Mouse (Mus musculus) midbrain, embryonic 14.5 days (tissue): ENCODE measurements at regions not wholly inside any gene's neighbourhood (a gene's known extent, or its start where the extent isn't known, plus 50 kb on each side); places are given as distances from the start of the nearest gene placed in this dataset.

Source experiments
- ATAC-seq: fragments of 200-750 bp; cut with Nextera tagmentation; 2 replicates; pipeline ENCODE4 v1.8.0; 2017; ENCODE audit warnings: moderate number of reproducible peaks, moderate library complexity; ENCODE audit not compliant: low FRiP score, low TSS enrichment
- DNase-seq: peaks from one replicate; pipeline ENCODE4 v3.0.0-alpha.2; 2015
- H3K27ac ChIP-seq: fragments of 300-500 bp; sonication (generic); replicated peaks from 2 replicates; pipeline ENCODE4 v1.5.1; 2014; ENCODE audit warnings: mild to moderate bottlenecking, low read depth, low read length, moderate library complexity
- H3K27me3 ChIP-seq: fragments of 300-500 bp; sonication (generic); 2 replicates; pipeline ENCODE4 v1.6.1; 2014; ENCODE audit warnings: low read length, control low read depth, mixed read lengths; ENCODE audit not compliant: control insufficient read depth, insufficient read depth
- H3K36me3 ChIP-seq: fragments of 300-500 bp; sonication (generic); 2 replicates; pipeline ENCODE4 v1.6.1; 2014; ENCODE audit warnings: low read length, control low read depth; ENCODE audit not compliant: control insufficient read depth, insufficient read depth
- H3K4me1 ChIP-seq: fragments of 300-500 bp; sonication (generic); 2 replicates; pipeline ENCODE4 v1.6.1; 2014; ENCODE audit warnings: mild to moderate bottlenecking, antibody characterized with exemption, low read length, control low read depth; ENCODE audit not compliant: control insufficient read depth, insufficient read depth
- H3K4me2 ChIP-seq: fragments of 300-500 bp; sonication (generic); 2 replicates; pipeline ENCODE4 v1.6.1; 2014; ENCODE audit warnings: mild to moderate bottlenecking, low read length, moderate library complexity
- H3K4me3 ChIP-seq: fragments of 300-500 bp; sonication (generic); replicated peaks from 2 replicates; pipeline ENCODE4 v1.5.1; 2014; ENCODE audit warnings: low read depth, low read length
- H3K9ac ChIP-seq: fragments of 300-500 bp; sonication (generic); replicated peaks from 2 replicates; pipeline ENCODE4 v1.6.1; 2014; ENCODE audit warnings: mild to moderate bottlenecking, low read length, moderate library complexity
- H3K9me3 ChIP-seq: fragments of 300-500 bp; sonication (generic); 2 replicates; pipeline ENCODE4 v1.6.1; 2016; ENCODE audit warnings: low read length, control low read depth, mixed read lengths; ENCODE audit not compliant: control insufficient read depth
- WGBS: fragments of 180-500 bp; shearing (Covaris S2); extraction: QIAGEN DNeasy Blood & Tissue Kit; methylation state at CpG from one replicate; pipeline ENCODE4 v1.1.7; 2014; 5-methylcytosine and 5-hydroxymethylcytosine counted together

GRCm38 (mm10) chr9:120702836-120703235, 131.6 kb downstream of the Rpl14 start:
- 84% methylated on average over 7 of the region's 7 CpGs for WGBS
- Histone ChIP-seq H3K9ac (no peak overlapping the region), H3K4me2 (no peak overlapping the region), H3K9me3 (no peaks in the 10 kb centered on the region), H3K36me3 (no peaks in the 10 kb centered on the region), H3K4me1 (0 out of 2 replicates have a peak, but pooled peaks cover 1% of the 10 kb centered on the region), H3K27me3 (no peaks in the 10 kb centered on the region), H3K4me3 (no peak overlapping the region), H3K27ac (peak overlapping the region; percentile 20; the same call in 1 of the 2 replicates)
- no peak for DNase-seq
- no peak for ATAC-seq

GRCm38 (mm10) chr9:120703291-120703930, 132.2 kb downstream of the Rpl14 start:
- 49% methylated on average over 10 of the region's 10 CpGs for WGBS
- H3K4me2 ChIP-seq, result no peak overlapping the region
- no peak overlapping the region for H3K9ac ChIP-seq
- H3K36me3 ChIP-seq, result no peaks in the 10 kb centered on the region
- peaks cover 5% of the 10 kb centered on the region; the same call in 1 of the 2 replicates for H3K4me1 ChIP-seq
- H3K27ac ChIP-seq, result peak overlapping the region; percentile 20; the same call in 1 of the 2 replicates
- no peaks in the 10 kb centered on the region for H3K27me3 ChIP-seq
- H3K4me3 ChIP-seq, result no peak overlapping the region
- H3K9me3 ChIP-seq, result no peaks in the 10 kb centered on the region
- DNase-seq (peak; percentile 38), ATAC-seq (no peak)

- no peak overlapping the region for H3K4me3 ChIP-seq
- 61% methylated on average over 9 of the region's 9 CpGs for WGBS
- H3K9me3 ChIP-seq, result no peaks in the 10 kb centered on the region
- H3K4me2 ChIP-seq, result no peak overlapping the region
- ATAC-seq (no peak), DNase-seq (no peak)
- no peaks in the 10 kb centered on the region for H3K27me3 ChIP-seq
- H3K4me1 ChIP-seq, result peaks cover 8% of the 10 kb centered on the region; the same call in 1 of the 2 replicates
- H3K9ac ChIP-seq, result no peak overlapping the region
- H3K36me3 ChIP-seq, result no peaks in the 10 kb centered on the region
- no peak overlapping the region for H3K27ac ChIP-seq
Observed at GRCm38 (mm10) chr9:120706562-120707198, 135.4 kb downstream of the Rpl14 start.

- Histone ChIP-seq H3K27ac (no peak overlapping the region), H3K27me3 (no peaks in the 10 kb centered on the region), H3K36me3 (no peaks in the 10 kb centered on the region), H3K9me3 (no peaks in the 10 kb centered on the region), H3K4me2 (peak overlapping the region; percentile 44), H3K4me1 (peaks cover 8% of the 10 kb centered on the region; the same call in 1 of the 2 replicates), H3K9ac (no peak overlapping the region; the same call in 1 of the 2 replicates), H3K4me3 (0 out of 2 replicates have a peak overlapping the region, but pooled peaks have one; percentile 7)
- WGBS, result 10% methylated on average over 11 of the region's 11 CpGs
- DNase-seq (no peak), ATAC-seq (no peak)
Observed at GRCm38 (mm10) chr9:120708507-120708906, 137.3 kb downstream of the Rpl14 start.

GRCm38 (mm10) chr9:120709146-120709655, 138.0 kb downstream of the Rpl14 start:
- ATAC-seq, result no peak
- Histone ChIP-seq H3K4me1 (peaks cover 8% of the 10 kb centered on the region; the same call in 1 of the 2 replicates), H3K4me2 (peak overlapping the region; percentile 44), H3K4me3 (no peak overlapping the region), H3K9ac (no peak overlapping the region), H3K9me3 (no peaks in the 10 kb centered on the region), H3K27me3 (no peaks in the 10 kb centered on the region), H3K36me3 (no peaks in the 10 kb centered on the region), H3K27ac (no peak overlapping the region)
- no peak for DNase-seq
- WGBS, result 66% methylated on average over 10 of the region's 10 CpGs

GRCm38 (mm10) chr9:120712987-120713386, 141.7 kb downstream of the Rpl14 start:
- WGBS, result 98% methylated on average over 2 of the region's 2 CpGs
- Histone ChIP-seq H3K4me3 (no peak overlapping the region), H3K27ac (no peak overlapping the region), H3K27me3 (no peaks in the 10 kb centered on the region), H3K36me3 (no peaks in the 10 kb centered on the region), H3K4me2 (no peak overlapping the region), H3K9ac (no peak overlapping the region), H3K9me3 (no peaks in the 10 kb centered on the region), H3K4me1 (peaks cover 7% of the 10 kb centered on the region; the same call in 1 of the 2 replicates)
- ATAC-seq (no peak), DNase-seq (no peak)

GRCm38 (mm10) chr9:120715665-120716121, 144.4 kb downstream of the Rpl14 start:
- 83% methylated on average over 7 of the region's 7 CpGs for WGBS
- no peak overlapping the region for H3K4me2 ChIP-seq
- ATAC-seq (no peak), DNase-seq (no peak)
- no peak overlapping the region for H3K27ac ChIP-seq
- H3K4me3 ChIP-seq, result no peak overlapping the region
- no peaks in the 10 kb centered on the region for H3K4me1 ChIP-seq
- no peaks in the 10 kb centered on the region for H3K36me3 ChIP-seq
- H3K27me3 ChIP-seq, result no peaks in the 10 kb centered on the region
- no peak overlapping the region for H3K9ac ChIP-seq
- H3K9me3 ChIP-seq, result no peaks in the 10 kb centered on the region

- Histone ChIP-seq H3K4me3 (no peak overlapping the region), H3K4me2 (no peak overlapping the region), H3K27me3 (no peaks in the 10 kb centered on the region), H3K9ac (no peak overlapping the region), H3K36me3 (no peaks in the 10 kb centered on the region), H3K27ac (no peak overlapping the region), H3K4me1 (no peaks in the 10 kb centered on the region), H3K9me3 (no peaks in the 10 kb centered on the region)
- 89% methylated on average over 3 of the region's 3 CpGs for WGBS
- DNase-seq (no peak), ATAC-seq (no peak)
Observed at GRCm38 (mm10) chr9:120718812-120719211, 147.6 kb downstream of the Rpl14 start.
